Comparison of ENCODE assay signal across 8 mouse cellular contexts in genomic region chr6:34760023-34760422, GRCm38 (mm10). TPM values are rescaled to one million over a fixed set of nuclear protein-coding genes. Genes with fewer than 3 reads are reported as not detected.
DNase-seq lines count a peak whose midpoint lies in the region; ATAC-seq lines count a peak whose summit lies in the region.

No protein-coding gene starts in this region.

- peaks cover 16% of the 10 kb centered on the region; the same call in 1 of the 2 replicates for H3K36me3 ChIP-seq in intestine, embryonic 15.5 days

- no peak overlapping the region for H3K4me3 ChIP-seq in intestine, embryonic 15.5 days (replicated peaks)

- H3K27ac ChIP-seq in intestine, embryonic 15.5 days: no peak overlapping the region

- no peaks in the 10 kb centered on the region for H3K27me3 ChIP-seq in intestine, embryonic 15.5 days (replicated peaks)

- DNase-seq in gastrocnemius, postnatal 10 days: peak; percentile 40
- no peak for DNase-seq in gastrocnemius, postnatal 36 days
- peak; percentile 39 for DNase-seq in right cerebral cortex, adult 18-20 months
- no peak for DNase-seq in right cerebral cortex, postnatal 25 days
- DNase-seq in c-Kit-positive CD71-negative TER-119-negative erythroid progenitor cells, embryonic 14.5 days (ENCODE audit: low read depth): peak; percentile 53
- peak; percentile 28 for DNase-seq in hindlimb bud, embryonic 11.5 days (ENCODE audit: extremely low spot score, low read depth, low spot score)
- DNase-seq in naive thymus-derived CD4-positive, alpha-beta T cell, adult 2 months (ENCODE audit: low read depth): peak; percentile 60

- 40% methylated on average over 4 of the region's 4 CpGs for WGBS in intestine, embryonic 15.5 days

- H3K4me2 ChIP-seq in intestine, embryonic 15.5 days (replicated peaks): no peak overlapping the region

- intact Hi-C loops in gastrocnemius, postnatal 36 days (cut with DNase I): loop anchor here (10.0 kb wide), 1 partner anchor 465 kb away; no protein-coding TSS in a partner anchor

- H3K4me1 ChIP-seq in intestine, embryonic 15.5 days (replicated peaks): no peaks in the 10 kb centered on the region

- no peak for ATAC-seq in intestine, embryonic 15.5 days

- no peaks in the 10 kb centered on the region for H3K9me3 ChIP-seq in intestine, embryonic 15.5 days

- no peak overlapping the region for H3K9ac ChIP-seq in intestine, embryonic 15.5 days

RNA-seq across cellular contexts. Expression of gene Agbl3, which starts 20.2 kb away (rescaled TPM):
- total RNA-seq in gastrocnemius, postnatal 10 days (2021): 1 to 10 TPM; 4.6 to 5.5 TPM
- 1 to 10 TPM; 1.0 to 1.8 TPM for total RNA-seq in gastrocnemius, postnatal 36 days (2021)
- polyA plus RNA-seq in intestine, embryonic 15.5 days (2015; fragmentation: Nextera tagmentation; extraction: Ambion mirVana): 4.0 and 4.7 TPM in 2 replicates

Comparison
In these comparisons a context has a peak if more than half of its experiments do, and no peak if none do; other contexts are left out.
1. DNase-seq: peak in gastrocnemius, postnatal 10 days (single experiment), right cerebral cortex, adult 18-20 months (single experiment), c-Kit-positive CD71-negative TER-119-negative erythroid progenitor cells, embryonic 14.5 days (single experiment), hindlimb bud, embryonic 11.5 days (single experiment) and naive thymus-derived CD4-positive, alpha-beta T cell, adult 2 months (single experiment); none in gastrocnemius, postnatal 36 days (0 of 2) and right cerebral cortex, postnatal 25 days (single experiment).